Mouse (Mus musculus): ENCODE data around the gene Acp5. TPM values are rescaled to one million over a fixed set of nuclear protein-coding genes. Genes with fewer than 3 reads are reported as not detected.
A peak's percentile ranks its signal among the peaks of the same experiment; 100 is the strongest.

The Acp5 gene
- total and polyA plus RNA-seq, 2 experiments from 2014 or later: 0.63 to 1.8 TPM

DNA sequence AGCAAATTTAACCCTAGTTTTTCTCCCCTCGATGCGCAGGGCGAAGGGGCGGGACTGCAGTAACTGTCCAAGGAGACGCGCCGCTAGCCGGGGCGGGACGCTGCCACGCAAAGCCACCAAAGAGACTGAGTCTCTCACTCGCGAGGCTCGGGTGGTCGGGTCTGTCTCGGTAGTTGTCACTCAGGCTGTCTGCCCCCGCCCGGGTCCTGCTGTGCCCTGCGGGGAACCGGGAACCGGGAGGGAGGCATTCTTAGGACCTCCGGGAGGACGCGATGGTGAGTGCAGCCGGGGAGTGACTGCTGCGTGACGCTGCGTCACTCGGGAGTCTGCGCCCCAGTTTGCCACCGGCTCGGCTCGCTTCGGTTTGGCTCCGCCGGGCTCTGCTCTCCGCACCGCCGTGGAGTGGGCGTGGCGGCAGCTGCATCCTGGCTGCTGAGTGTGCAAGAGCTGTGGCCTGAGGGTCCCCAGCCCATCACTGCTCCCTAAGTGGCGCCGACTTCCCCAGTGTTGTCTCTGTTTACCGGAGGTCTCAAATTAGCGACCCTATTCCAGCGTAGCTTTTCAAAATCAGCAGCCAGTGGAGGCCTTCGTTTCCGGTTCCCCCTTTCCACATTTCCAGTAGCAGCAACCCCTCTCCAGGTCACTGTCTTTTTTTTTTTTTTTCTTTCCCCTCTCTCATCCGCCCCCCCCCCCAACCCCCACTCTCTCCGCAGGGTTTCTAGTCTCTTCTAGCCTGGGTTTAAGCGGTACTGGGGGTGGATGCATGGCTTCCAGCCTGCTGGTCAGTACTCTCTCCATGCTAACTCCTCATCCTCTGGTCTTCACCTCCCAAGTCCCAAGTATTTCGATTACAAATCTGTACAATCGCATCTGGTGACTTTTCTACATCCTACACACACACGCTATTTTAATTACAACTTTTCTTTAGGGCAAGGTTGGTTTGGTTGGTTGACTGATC is 29.5 kb upstream of the Acp5 start:
- Histone ChIP-seq H3K9ac (replicated peaks; ENCODE audit: low read length) (peak overlapping the region; percentile 75), H3K9me3 (ENCODE audit: low read length) (no peaks in the 10 kb centered on the region), H3K4me1 (ENCODE audit: insufficient read depth, low read length) (peaks cover 5% of the 10 kb centered on the region; the same call in 1 of the 2 replicates), H3K27ac (peak overlapping the region; percentile 76), H3K36me3 (ENCODE audit: insufficient read depth, low read length) (no peaks in the 10 kb centered on the region), H3K4me2 (ENCODE audit: low read depth, low read length) (peak overlapping the region; percentile 94), H3K27me3 (ENCODE audit: insufficient read depth, low read length) (no peaks in the 10 kb centered on the region), H3K4me3 (ENCODE audit: low read length) (peak overlapping the region; percentile 60)
- DNase-seq (ENCODE audit: low spot score): peak; percentile 80
- peak; percentile 90 for ATAC-seq
- 2% methylated on average over 53 of the region's 54 CpGs for WGBS
- no peak; the same call in 1 of the 2 replicates for TF ChIP-seq CTCF (IDR thresholded peaks at IDR 0.05; ENCODE audit: low read depth)

- no peak for TF ChIP-seq CTCF (IDR thresholded peaks at IDR 0.05; ENCODE audit: low read depth)
- Histone ChIP-seq H3K27ac (no peak overlapping the region), H3K9ac (replicated peaks; ENCODE audit: low read length) (no peak overlapping the region), H3K27me3 (ENCODE audit: insufficient read depth, low read length) (no peaks in the 10 kb centered on the region), H3K4me1 (ENCODE audit: insufficient read depth, low read length) (peaks cover 5% of the 10 kb centered on the region; the same call in 1 of the 2 replicates), H3K36me3 (ENCODE audit: insufficient read depth, low read length) (no peaks in the 10 kb centered on the region), H3K4me3 (ENCODE audit: low read length) (no peak overlapping the region), H3K4me2 (ENCODE audit: low read depth, low read length) (no peak overlapping the region), H3K9me3 (ENCODE audit: low read length) (no peaks in the 10 kb centered on the region)
- DNase-seq (ENCODE audit: low spot score): no peak
- 87% methylated on average over 7 of the region's 7 CpGs for WGBS
- ATAC-seq: no peak
Observed at GRCm38 (mm10) chr9:22162912-22163311, 27.4 kb upstream of the Acp5 start.

DNA sequence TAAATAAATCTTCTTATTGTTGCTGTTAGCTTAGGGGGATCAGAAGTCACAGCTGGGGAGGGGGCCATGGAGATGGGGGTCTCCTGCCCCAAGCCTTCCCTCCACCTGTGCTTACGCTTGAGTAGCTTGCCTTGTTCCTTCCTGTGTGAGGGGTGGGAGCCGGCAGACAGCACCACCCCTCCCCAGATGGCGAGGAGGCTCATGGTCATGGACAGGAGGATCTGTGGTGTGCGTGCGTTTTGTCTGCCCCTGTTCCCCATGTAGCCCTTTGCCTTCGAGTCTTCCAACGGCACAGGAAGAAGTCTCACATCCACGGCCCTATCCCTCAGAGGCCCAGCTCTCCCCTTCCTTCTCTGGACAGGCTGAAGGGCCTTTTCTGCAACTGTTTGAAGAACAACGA is 26.8 kb upstream of the Acp5 start:
- no peak for ATAC-seq
- H3K4me3 ChIP-seq (ENCODE audit: low read length): no peak overlapping the region
- no peak overlapping the region for H3K9ac ChIP-seq (replicated peaks; ENCODE audit: low read length)
- no peaks in the 10 kb centered on the region for H3K9me3 ChIP-seq (ENCODE audit: low read length)
- no peak for TF ChIP-seq CTCF (IDR thresholded peaks at IDR 0.05; ENCODE audit: low read depth)
- no peak overlapping the region for H3K4me2 ChIP-seq (ENCODE audit: low read depth, low read length)
- no peak overlapping the region for H3K27ac ChIP-seq
- peaks cover 7% of the 10 kb centered on the region; the same call in 1 of the 2 replicates for H3K4me1 ChIP-seq (ENCODE audit: insufficient read depth, low read length)
- no peaks in the 10 kb centered on the region for H3K36me3 ChIP-seq (ENCODE audit: insufficient read depth, low read length)
- 86% methylated on average over 9 of the region's 9 CpGs for WGBS
- DNase-seq (ENCODE audit: low spot score): no peak
- no peaks in the 10 kb centered on the region for H3K27me3 ChIP-seq (ENCODE audit: insufficient read depth, low read length)

DNA sequence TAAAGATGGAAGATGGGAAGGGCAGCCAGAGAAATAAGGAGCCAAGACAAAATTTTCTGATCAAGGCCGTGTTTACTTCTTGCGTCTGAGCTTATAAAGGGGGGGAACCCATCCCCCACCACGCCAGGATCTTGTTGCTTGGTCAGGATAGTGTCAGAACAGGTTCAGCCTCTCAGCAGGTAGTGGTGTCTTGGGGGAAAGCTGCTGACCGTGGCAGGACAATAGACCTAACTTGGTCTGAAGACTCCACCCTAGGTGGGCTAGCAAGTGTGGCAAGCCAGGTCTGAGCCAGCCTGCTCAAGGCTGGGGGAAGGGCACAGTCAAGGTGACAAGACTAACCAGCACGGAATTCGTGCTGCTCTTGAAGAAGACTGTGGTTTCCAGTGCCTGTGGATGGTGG is 25.8 kb upstream of the Acp5 start:
- peaks cover 7% of the 10 kb centered on the region; the same call in 1 of the 2 replicates for H3K4me1 ChIP-seq (ENCODE audit: insufficient read depth, low read length)
- H3K9ac ChIP-seq (replicated peaks; ENCODE audit: low read length): no peak overlapping the region
- H3K4me3 ChIP-seq (ENCODE audit: low read length): no peak overlapping the region
- H3K4me2 ChIP-seq (ENCODE audit: low read depth, low read length): no peak overlapping the region
- no peaks in the 10 kb centered on the region for H3K36me3 ChIP-seq (ENCODE audit: insufficient read depth, low read length)
- H3K27me3 ChIP-seq (ENCODE audit: insufficient read depth, low read length): no peaks in the 10 kb centered on the region
- no peak for TF ChIP-seq CTCF (IDR thresholded peaks at IDR 0.05; ENCODE audit: low read depth)
- DNase-seq (ENCODE audit: low spot score) (no peak), ATAC-seq (no peak)
- no peaks in the 10 kb centered on the region for H3K9me3 ChIP-seq (ENCODE audit: low read length)
- 37% methylated on average over 6 of the region's 6 CpGs for WGBS
- H3K27ac ChIP-seq: no peak overlapping the region

- Histone ChIP-seq H3K4me3 (ENCODE audit: low read length) (peak overlapping the region; percentile 71), H3K9me3 (ENCODE audit: low read length) (no peaks in the 10 kb centered on the region), H3K27me3 (ENCODE audit: insufficient read depth, low read length) (no peaks in the 10 kb centered on the region), H3K36me3 (ENCODE audit: insufficient read depth, low read length) (no peaks in the 10 kb centered on the region), H3K4me2 (ENCODE audit: low read depth, low read length) (peak overlapping the region; percentile 64), H3K4me1 (ENCODE audit: insufficient read depth, low read length) (0 out of 2 replicates have a peak, but pooled peaks cover 3% of the 10 kb centered on the region), H3K27ac (peak overlapping the region; percentile 96; the same call in 1 of the 2 replicates), H3K9ac (replicated peaks; ENCODE audit: low read length) (peak overlapping the region; percentile 81)
- ATAC-seq (no peak), DNase-seq (ENCODE audit: low spot score) (no peak)
- no peak for TF ChIP-seq CTCF (IDR thresholded peaks at IDR 0.05; ENCODE audit: low read depth)
- WGBS: 64% methylated on average over 34 of the region's 34 CpGs
Observed at GRCm38 (mm10) chr9:22157516-22158265, 22.2 kb upstream of the Acp5 start.

- H3K27ac ChIP-seq: peak within 1 kb of the TSS; percentile 96
- H3K36me3 ChIP-seq (ENCODE audit: insufficient read depth, low read length): no peaks in the 10 kb centered on the region
- H3K27me3 ChIP-seq (ENCODE audit: insufficient read depth, low read length): no peaks in the 10 kb centered on the region
- ATAC-seq (peak; percentile 99), DNase-seq (ENCODE audit: low spot score) (peak; percentile 99)
- under 1% methylated on average over 60 of the region's 65 CpGs for WGBS
- peak; percentile 59 for TF ChIP-seq CTCF (IDR thresholded peaks at IDR 0.05; ENCODE audit: low read depth)
- no peaks in the 10 kb centered on the region for H3K9me3 ChIP-seq (ENCODE audit: low read length)
- 0 out of 2 replicates have a peak, but pooled peaks cover 3% of the 10 kb centered on the region for H3K4me1 ChIP-seq (ENCODE audit: insufficient read depth, low read length)
- H3K9ac ChIP-seq (replicated peaks; ENCODE audit: low read length): peak within 1 kb of the TSS; percentile 81
- peak within 1 kb of the TSS; percentile 71 for H3K4me3 ChIP-seq (ENCODE audit: low read length)
- peak within 1 kb of the TSS; percentile 64 for H3K4me2 ChIP-seq (ENCODE audit: low read depth, low read length)
Observed at GRCm38 (mm10) chr9:22156497-22157245, 21.2 kb upstream of the Acp5 start, which contains the start of gene Pigyl. TSS of gene Pigyl (plus strand) at chr9:22156846.
